ENCODE assay signal across 9 mouse cellular contexts in genomic region chr7:35064286-35065258, GRCm38 (mm10). TPM values are rescaled to one million over a fixed set of nuclear protein-coding genes. Genes with fewer than 3 reads are reported as not detected.
DNase-seq lines count a peak whose midpoint lies in the region; ATAC-seq and TF ChIP-seq lines count a peak whose summit lies in the region.
"Had no signal": no experiment of that assay in that cellular context is flagged by ENCODE, and none has a peak within 500 bp of the region (broad histone marks: within the 10 kb centered on the region; RNA-seq: fewer than 3 reads in every experiment).

No protein-coding gene starts in this region.

- H3K9me3 ChIP-seq in heart, embryonic 12.5 days (replicated peaks): no peaks in the 10 kb centered on the region
- H3K9me3 ChIP-seq in stomach, postnatal 0 days (ENCODE audit: control insufficient read depth, low read length): no peaks in the 10 kb centered on the region

- 78% methylated on average over 14 of the region's 14 CpGs for WGBS in heart, embryonic 12.5 days
- WGBS in stomach, postnatal 0 days: 57% methylated on average over 14 of the region's 14 CpGs
- 51% methylated on average over 14 of the region's 14 CpGs for WGBS in cerebellum, adult 2 months

- peak; percentile 58 to 82 for DNase-seq in heart, adult 18-20 months
- peak; percentile 54 for DNase-seq in right cerebral cortex, postnatal 14 days
- DNase-seq in right cerebral cortex, adult 2 months (ENCODE audit: low spot score in 2 of 2): no peak
- DNase-seq in kidney, postnatal 14 days: peak; percentile 63
- DNase-seq in stomach, postnatal 0 days (ENCODE audit: low spot score): no peak
- no peak for DNase-seq in cerebellum, adult 2 months
- no peak for DNase-seq in embryo, embryonic 11 days

- no peaks in the 10 kb centered on the region for H3K4me1 ChIP-seq in heart, embryonic 12.5 days (replicated peaks)
- H3K4me1 ChIP-seq in stomach, postnatal 0 days (replicated peaks; ENCODE audit: control insufficient read depth, insufficient read depth): no peaks in the 10 kb centered on the region
- H3K4me1 ChIP-seq in cerebellum, adult 2 months (ENCODE audit: control insufficient read depth, insufficient read depth, low read length): no peaks in the 10 kb centered on the region

- H3K27ac ChIP-seq in heart, embryonic 12.5 days (ENCODE audit: poor library complexity, severe bottlenecking): no peak overlapping the region
- no peak overlapping the region for H3K27ac ChIP-seq in stomach, postnatal 0 days (replicated peaks)
- H3K27ac ChIP-seq in cerebellum, adult 2 months (ENCODE audit: insufficient read depth, low read length): no peak overlapping the region
- H3K27ac ChIP-seq: left cerebral cortex, adult 2 months had no signal

- no peak for ATAC-seq in heart, embryonic 12.5 days (ENCODE audit: insufficient number of reproducible peaks, low FRiP score)
- ATAC-seq in stomach, postnatal 0 days (ENCODE audit: low FRiP score, low TSS enrichment): peak; percentile 45; the same call in 1 of the 2 replicates

- no peak overlapping the region for H3K4me3 ChIP-seq in heart, embryonic 12.5 days
- no peak overlapping the region for H3K4me3 ChIP-seq in stomach, postnatal 0 days (ENCODE audit: low read depth, low read length)
- no peak overlapping the region for H3K4me3 ChIP-seq in cerebellum, adult 2 months (replicated peaks; ENCODE audit: insufficient read depth, low read depth, low read length)
- H3K4me3 ChIP-seq: left cerebral cortex, adult 2 months had no signal

- no peak for TF ChIP-seq POLR2A in cerebellum, adult 2 months (IDR thresholded peaks at IDR 0.05; ENCODE audit: borderline replicate concordance, insufficient read depth, low read length)

- no peak for TF ChIP-seq CTCF in stomach, postnatal 0 days (IDR thresholded peaks at IDR 0.05; ENCODE audit: low read depth)
- TF ChIP-seq CTCF in cerebellum, adult 2 months (IDR thresholded peaks at IDR 0.05; ENCODE audit: borderline replicate concordance, insufficient read depth, low read depth, low read length): no peak

- no peak overlapping the region for H3K4me2 ChIP-seq in heart, embryonic 12.5 days
- no peak overlapping the region for H3K4me2 ChIP-seq in stomach, postnatal 0 days (replicated peaks; ENCODE audit: low read depth)

- no peaks in the 10 kb centered on the region for H3K36me3 ChIP-seq in heart, embryonic 12.5 days
- no peaks in the 10 kb centered on the region for H3K36me3 ChIP-seq in stomach, postnatal 0 days (ENCODE audit: control insufficient read depth, insufficient read depth, low read length)

- TF ChIP-seq EP300 in stomach, postnatal 0 days (optimal IDR thresholded peaks at IDR 0.05): no peak

- no peak overlapping the region for H3K9ac ChIP-seq in heart, embryonic 12.5 days
- no peak overlapping the region for H3K9ac ChIP-seq in stomach, postnatal 0 days (ENCODE audit: low read length)

- H3K27me3 ChIP-seq in heart, embryonic 12.5 days (replicated peaks): no peaks in the 10 kb centered on the region
- H3K27me3 ChIP-seq in stomach, postnatal 0 days (ENCODE audit: control insufficient read depth, insufficient read depth, low read length): no peaks in the 10 kb centered on the region
- H3K27me3 ChIP-seq in cerebellum, adult 2 months (ENCODE audit: control insufficient read depth, insufficient read depth, low read length): no peaks in the 10 kb centered on the region

RNA-seq across cellular contexts. Expression of gene Cebpg, which starts 8.2 kb away (rescaled TPM):
- total RNA-seq in heart, adult 18-20 months (2021): 10 to 100 TPM; 25.4 to 25.5 TPM
- polyA plus RNA-seq in heart, embryonic 12.5 days (2016; fragmentation: Nextera tagmentation; extraction: Ambion mirVana): 23.6 and 26.3 TPM in 2 replicates
- 27.9 and 29.7 TPM in 2 replicates for polyA plus RNA-seq in stomach, postnatal 0 days (2015; fragmentation: Nextera tagmentation; extraction: Ambion mirVana)
- 25.1 and 25.3 TPM in 2 replicates for polyA plus RNA-seq in cerebellum, adult 2 months (2012; rRNA removed)

RNA-seq across cellular contexts. Expression of gene Cebpa, which starts 54.5 kb away (rescaled TPM):
- 10 to 100 TPM in 1 of 2 experiments, 1 to 10 TPM in 1; 8.0 to 22.5 TPM for total RNA-seq in heart, adult 18-20 months (2021)
- 0.64 and 0.92 TPM in 2 replicates for polyA plus RNA-seq in heart, embryonic 12.5 days (2016; fragmentation: Nextera tagmentation; extraction: Ambion mirVana)
- polyA plus RNA-seq in stomach, postnatal 0 days (2015; fragmentation: Nextera tagmentation; extraction: Ambion mirVana): 8.8 and 11.3 TPM in 2 replicates
- 4.8 and 5.0 TPM in 2 replicates for polyA plus RNA-seq in cerebellum, adult 2 months (2012; rRNA removed)

Comparison
In these comparisons a context has a peak if more than half of its experiments do, and no peak if none do; other contexts are left out.
1. DNase-seq: peak in heart, adult 18-20 months (2 of 2), right cerebral cortex, postnatal 14 days (single experiment) and kidney, postnatal 14 days (single experiment); none in right cerebral cortex, adult 2 months (0 of 2), stomach, postnatal 0 days (single experiment), cerebellum, adult 2 months (0 of 2) and embryo, embryonic 11 days (single experiment).